ENCODE assay signal across 13 mouse cellular contexts in the genomic region with DNA sequence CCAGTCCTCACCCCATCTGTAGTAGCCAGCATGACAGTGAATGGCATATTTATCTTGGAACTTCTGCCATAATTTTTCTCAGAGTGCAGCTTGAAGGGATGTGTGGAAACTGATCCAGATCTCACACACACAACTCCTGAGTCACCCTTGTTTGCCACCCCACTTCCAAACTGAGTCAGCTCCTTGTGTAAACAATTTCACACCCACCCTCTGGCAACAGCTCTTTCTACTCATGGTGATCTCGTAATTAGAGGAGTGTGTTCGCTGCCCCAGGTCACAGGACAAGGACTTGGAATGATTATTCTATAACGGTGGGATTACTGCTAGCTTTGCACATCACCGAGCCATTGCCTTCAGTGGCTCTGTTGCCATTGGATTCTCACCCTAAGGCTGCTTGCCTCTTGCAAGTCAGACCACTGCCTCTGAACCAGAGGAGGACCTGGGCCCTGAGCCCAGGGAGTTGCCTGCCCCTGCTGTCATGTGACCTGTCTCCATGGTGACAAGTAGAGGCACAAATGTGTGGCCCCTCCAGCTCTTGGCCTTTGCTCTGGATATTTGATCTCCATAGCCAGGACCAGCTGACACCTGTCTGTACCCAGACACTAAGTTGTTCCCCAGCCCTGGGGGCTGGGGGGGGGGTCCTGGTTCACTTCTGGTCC. TPM values are rescaled to one million over a fixed set of nuclear protein-coding genes. Genes with fewer than 3 reads are reported as not detected.
DNase-seq lines count a peak whose midpoint lies in the region; ATAC-seq and TF ChIP-seq lines count a peak whose summit lies in the region.
"Had no signal": no experiment of that assay in that cellular context is flagged by ENCODE, and none has a peak within 500 bp of the region (broad histone marks: within the 10 kb centered on the region; RNA-seq: fewer than 3 reads in every experiment).

No protein-coding gene starts in this region.

- H3K4me2 ChIP-seq in liver, embryonic 14.5 days (ENCODE audit: low read depth), result no peak overlapping the region
- no peak overlapping the region for H3K4me2 ChIP-seq in liver, embryonic 11.5 days
- no peak overlapping the region for H3K4me2 ChIP-seq in neural tube, embryonic 15.5 days
- H3K4me2 ChIP-seq: forebrain, embryonic 12.5 days; heart, embryonic 13.5 days; lung, embryonic 15.5 days had no signal

- 50% methylated on average over 4 of the region's 4 CpGs for WGBS in liver, embryonic 14.5 days (ENCODE audit: insufficient replicate concordance)
- WGBS in liver, embryonic 11.5 days, result 64% methylated on average over 4 of the region's 4 CpGs
- 65% methylated on average over 4 of the region's 4 CpGs for WGBS in neural tube, embryonic 15.5 days

- H3K27ac ChIP-seq in liver, embryonic 14.5 days, result no peak overlapping the region
- H3K27ac ChIP-seq in liver, embryonic 11.5 days (ENCODE audit: low read depth, low read length), result no peak overlapping the region
- H3K27ac ChIP-seq in neural tube, embryonic 15.5 days (replicated peaks), result no peak overlapping the region
- H3K27ac ChIP-seq: forebrain, embryonic 12.5 days; heart, embryonic 13.5 days; lung, embryonic 15.5 days had no signal

- H3K27me3 ChIP-seq in liver, embryonic 14.5 days (ENCODE audit: control insufficient read depth, insufficient read depth, low read length), result no peaks in the 10 kb centered on the region
- no peaks in the 10 kb centered on the region for H3K27me3 ChIP-seq in liver, embryonic 11.5 days (replicated peaks; ENCODE audit: control insufficient read depth, insufficient read depth, low read length)
- H3K27me3 ChIP-seq in neural tube, embryonic 15.5 days (replicated peaks), result no peaks in the 10 kb centered on the region
- H3K27me3 ChIP-seq: forebrain, embryonic 12.5 days; lung, embryonic 15.5 days had no signal

- H3K4me1 ChIP-seq in liver, embryonic 14.5 days (replicated peaks; ENCODE audit: control insufficient read depth in 2 of 2, insufficient read depth in 2 of 2, low read length in 1 of 2), result peaks cover 0 to 11% of the 10 kb centered on the region in 2 experiments; a peak in 2 of 4 replicates
- no peaks in the 10 kb centered on the region for H3K4me1 ChIP-seq in liver, embryonic 11.5 days (replicated peaks; ENCODE audit: control insufficient read depth, insufficient read depth, low read length)
- H3K4me1 ChIP-seq in neural tube, embryonic 15.5 days, result 0 out of 2 replicates have a peak, but pooled peaks cover 2% of the 10 kb centered on the region
- H3K4me1 ChIP-seq: heart, embryonic 13.5 days; lung, embryonic 15.5 days had no signal

- H3K9ac ChIP-seq in liver, embryonic 14.5 days (replicated peaks), result no peak overlapping the region
- H3K9ac ChIP-seq in liver, embryonic 11.5 days (ENCODE audit: low read depth, low read length), result no peak overlapping the region
- H3K9ac ChIP-seq in neural tube, embryonic 15.5 days (replicated peaks), result no peak overlapping the region
- H3K9ac ChIP-seq: forebrain, embryonic 12.5 days; heart, embryonic 13.5 days; lung, embryonic 15.5 days had no signal

- peak; percentile 26; the same call in 1 of the 2 replicates for ATAC-seq in liver, embryonic 14.5 days (ENCODE audit: insufficient read depth)
- ATAC-seq in liver, embryonic 11.5 days (replicated peaks; ENCODE audit: low FRiP score), result no peak
- no peak for ATAC-seq in neural tube, embryonic 15.5 days (ENCODE audit: low FRiP score)
- ATAC-seq: inflammation-experienced regulatory T-cells, adult 6 months had no signal

- no peaks in the 10 kb centered on the region for H3K9me3 ChIP-seq in liver, embryonic 14.5 days (ENCODE audit: control insufficient read depth, low read length)
- H3K9me3 ChIP-seq in liver, embryonic 11.5 days (ENCODE audit: control insufficient read depth, low read length), result no peaks in the 10 kb centered on the region
- no peaks in the 10 kb centered on the region for H3K9me3 ChIP-seq in neural tube, embryonic 15.5 days (replicated peaks)
- H3K9me3 ChIP-seq: forebrain, embryonic 12.5 days; lung, embryonic 15.5 days had no signal

- DNase-seq in liver, embryonic 14.5 days (ENCODE audit: low read depth in 3 of 3, low spot score in 3 of 3), result no peak
- DNase-seq in liver, embryonic 11.5 days (ENCODE audit: low spot score), result no peak
- DNase-seq in ES-CJ7 (ENCODE audit: low read depth, low spot score), result peak; percentile 8
- DNase-seq in ZHBTc4 (ENCODE audit: low read depth, low spot score), result peak; percentile 11
- peak; percentile 12 for DNase-seq in lung, postnatal 25 days (ENCODE audit: low spot score)
- no peak for DNase-seq in neural tube, embryonic 10.5 days (ENCODE audit: extremely low spot score, low spot score)
- DNase-seq in urinary bladder, postnatal 25 days (ENCODE audit: low spot score), result no peak
- DNase-seq: gastrocnemius, postnatal 14 days had no signal

- H3K4me3 ChIP-seq in liver, embryonic 14.5 days (ENCODE audit: insufficient read depth in 1 of 2, low read depth in 2 of 2, low read length in 2 of 2), result no peak overlapping the region
- H3K4me3 ChIP-seq in liver, embryonic 11.5 days (ENCODE audit: low read depth, low read length), result no peak overlapping the region
- no peak overlapping the region for H3K4me3 ChIP-seq in neural tube, embryonic 15.5 days (replicated peaks)
- H3K4me3 ChIP-seq: forebrain, embryonic 12.5 days; heart, embryonic 13.5 days; lung, embryonic 15.5 days had no signal

- TF ChIP-seq EP300 in liver, embryonic 14.5 days (IDR thresholded peaks at IDR 0.05; ENCODE audit: low read depth), result no peak

- no peaks in the 10 kb centered on the region for H3K36me3 ChIP-seq in liver, embryonic 14.5 days (replicated peaks; ENCODE audit: control insufficient read depth, insufficient read depth, low read depth)
- H3K36me3 ChIP-seq in liver, embryonic 11.5 days (ENCODE audit: control insufficient read depth, insufficient read depth, low read length), result no peaks in the 10 kb centered on the region
- no peaks in the 10 kb centered on the region for H3K36me3 ChIP-seq in neural tube, embryonic 15.5 days
- H3K36me3 ChIP-seq: forebrain, embryonic 12.5 days; heart, embryonic 13.5 days; lung, embryonic 15.5 days had no signal

- TF ChIP-seq CTCF in liver, embryonic 14.5 days (IDR thresholded peaks at IDR 0.05; ENCODE audit: low read depth), result no peak

RNA-seq across cellular contexts. Expression of a gene that starts 21.0 kb away (rescaled TPM):
- polyA plus RNA-seq in liver, embryonic 14.5 days (2012; rRNA removed), result 0.02 and 0.03 TPM in 2 replicates
- not detected in 2 replicates for polyA plus RNA-seq in liver, embryonic 14.5 days (2014; fragmentation: Nextera tagmentation; extraction: Ambion mirVana)
- polyA plus RNA-seq in liver, embryonic 11.5 days (2014; fragmentation: Nextera tagmentation; extraction: Ambion mirVana), result 0.07 TPM in 1 of 2 replicates, not detected in the other
- 19.4 and 23.3 TPM in 2 replicates for polyA plus RNA-seq in neural tube, embryonic 15.5 days (2015; fragmentation: Nextera tagmentation; extraction: Ambion mirVana)
- polyA plus RNA-seq: heart, embryonic 13.5 days had no signal

Comparison
In these comparisons a context has a peak if more than half of its experiments do, and no peak if none do; other contexts are left out.
1. DNase-seq: peak in ES-CJ7 (single experiment), ZHBTc4 (single experiment) and lung, postnatal 25 days (single experiment); none in liver, embryonic 14.5 days (0 of 3), liver, embryonic 11.5 days (single experiment), neural tube, embryonic 10.5 days (single experiment) and urinary bladder, postnatal 25 days (single experiment).
2. RNA of a gene that starts 21.0 kb away (polyA plus RNA-seq): 19.4 to 23.3 TPM in neural tube, embryonic 15.5 days; 0.07 TPM in liver, embryonic 11.5 days and 0.02 to 0.03 TPM in liver, embryonic 14.5 days; every median in the first group is over 10 times any median in the second.